Mouse (Mus musculus) NIH3T3 (cell line): ENCODE measurements around the gene Vwa8.

ENCODE experiments used
- DNase-seq: peaks from one replicate; pipeline ENCODE4 v3.0.0-alpha.2; 2012; ENCODE audit warnings: low read depth

Vwa8 gene

GRCm38 (mm10) chr14:78848941-78849911 lies at the start of gene Vwa8:
Gene Vwa8, plus strand, starts transcription at chr14:78849052.
- DNase-seq = peak; percentile 85

- DNase-seq = no peak
Measured at GRCm38 (mm10) chr14:78802378-78802777, 46.5 kb upstream of the Vwa8 start.

GRCm38 (mm10) chr14:78803924-78804323 lies 44.9 kb upstream of the Vwa8 start:
- no peak for DNase-seq

GRCm38 (mm10) chr14:78812896-78813295 lies 36.0 kb upstream of the Vwa8 start:
- no peak for DNase-seq

DNA sequence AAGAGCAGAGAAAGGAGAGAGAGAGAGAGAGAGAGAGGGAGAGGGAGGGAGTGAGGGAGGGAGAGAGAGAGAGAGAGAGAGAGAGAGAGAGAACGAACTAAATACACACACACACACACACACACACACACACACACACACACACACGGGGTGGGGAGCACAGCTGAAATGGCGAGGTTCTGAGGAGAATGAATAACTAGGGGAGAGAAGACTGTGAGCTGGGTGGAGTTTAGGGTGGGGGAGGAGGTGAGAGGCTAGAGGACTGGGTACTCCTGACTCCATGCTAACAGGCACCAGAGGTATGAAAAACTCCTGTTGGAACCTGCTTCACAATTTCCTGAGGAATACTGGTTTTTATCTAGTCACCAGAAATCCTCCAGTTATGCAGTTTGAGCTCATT lies 32.4 kb upstream of the Vwa8 start:
- DNase-seq = no peak

GRCm38 (mm10) chr14:78817651-78818050 lies 31.2 kb upstream of the Vwa8 start:
- no peak for DNase-seq

GRCm38 (mm10) chr14:78818406-78818805 lies 30.4 kb upstream of the Vwa8 start:
- DNase-seq = no peak

DNA sequence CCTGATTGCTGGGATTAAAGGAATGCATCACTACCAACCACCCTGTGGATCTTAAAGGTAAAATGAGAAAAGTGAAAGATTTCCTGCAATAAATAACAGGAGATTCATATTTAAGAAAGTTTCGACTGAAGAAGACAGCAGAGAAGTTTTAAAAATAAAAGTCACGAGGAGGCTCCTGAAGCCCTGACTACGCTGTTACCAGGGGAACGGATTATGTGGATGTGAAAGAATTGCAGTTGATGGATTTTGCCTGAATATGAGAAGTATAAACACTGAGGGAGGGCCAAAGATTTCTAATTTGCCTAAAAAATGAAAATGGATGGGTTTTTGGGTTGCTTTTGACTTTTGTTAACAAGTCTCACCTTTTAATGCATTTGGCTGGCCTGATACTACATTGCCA lies 24.8 kb upstream of the Vwa8 start:
- DNase-seq = peak; percentile 20

- DNase-seq = no peak
Measured at GRCm38 (mm10) chr14:78824507-78824906, 24.3 kb upstream of the Vwa8 start.

DNA sequence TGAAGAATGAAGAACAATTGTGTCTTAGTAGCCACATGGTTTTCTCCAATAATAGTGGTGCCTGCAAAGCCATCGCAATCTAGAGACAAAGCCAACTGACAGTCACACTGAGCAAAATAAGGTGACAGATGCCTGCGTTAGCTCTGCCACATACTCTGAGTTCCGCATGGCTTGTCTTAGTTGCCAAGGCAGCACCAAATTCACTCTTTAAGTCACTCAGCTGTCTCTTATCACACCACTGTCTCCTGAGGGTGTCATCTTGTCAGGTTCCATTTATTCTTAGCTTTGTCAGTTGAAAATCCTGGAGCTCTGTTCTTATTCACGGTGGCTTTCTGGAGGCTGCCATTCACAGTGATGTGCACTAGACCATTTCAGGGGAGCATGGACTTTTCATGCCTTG lies 17.7 kb upstream of the Vwa8 start:
- DNase-seq = no peak

DNA sequence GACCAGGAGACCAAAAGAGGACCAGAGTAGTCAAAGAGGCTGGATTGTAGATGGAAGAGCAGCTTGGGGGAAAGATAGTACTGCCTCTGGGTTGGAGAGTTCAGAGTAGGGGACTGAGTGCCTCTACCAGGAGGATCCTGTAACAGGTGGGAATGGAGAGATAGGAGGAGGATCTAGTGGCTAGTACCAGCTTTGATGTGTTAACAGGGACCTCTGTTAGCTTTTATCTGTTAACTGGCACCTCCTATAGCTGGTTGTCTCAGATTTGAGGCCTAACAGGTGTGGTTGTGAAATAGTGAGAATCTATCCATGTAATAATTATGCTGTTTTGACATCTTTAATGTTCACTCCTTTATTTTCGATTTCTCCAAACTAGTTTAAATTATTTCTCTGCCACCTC lies 904 bp upstream of the Vwa8 start:
- DNase-seq = no peak

GRCm38 (mm10) chr14:78848477-78848876 lies 375 bp upstream of the Vwa8 start:
- DNase-seq = no peak

DNA sequence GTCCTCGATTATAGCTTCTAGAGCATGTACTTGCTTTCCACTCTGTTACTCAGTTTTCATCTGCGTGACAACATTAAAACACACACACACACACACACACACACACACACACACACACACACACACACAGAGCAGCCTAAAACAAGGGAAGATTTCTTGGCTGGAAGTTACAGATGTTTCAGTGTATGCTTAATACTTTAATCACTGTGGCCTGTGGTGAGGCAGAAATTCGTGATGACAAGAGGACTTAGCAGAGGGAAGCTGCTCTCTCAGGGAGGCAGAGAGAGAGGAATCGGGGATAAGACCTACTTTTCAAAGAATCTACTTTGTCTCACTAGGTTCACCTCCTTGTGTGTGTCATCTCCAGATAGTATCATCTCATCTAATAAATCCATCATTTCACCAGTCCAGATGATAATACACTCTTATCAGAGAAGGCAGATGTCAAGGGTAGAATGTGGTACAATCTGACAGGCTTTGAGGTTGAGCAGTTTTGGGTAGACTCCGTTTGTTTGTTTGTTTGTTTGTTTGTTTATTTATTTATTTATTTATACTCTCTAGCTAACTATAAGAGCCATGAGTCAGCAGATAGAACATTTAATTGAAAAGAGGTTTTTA lies 1.2 kb downstream of the Vwa8 start:
- DNase-seq = peak; percentile 54

GRCm38 (mm10) chr14:78850666-78851065 lies 1.8 kb downstream of the Vwa8 start:
- no peak for DNase-seq

DNA sequence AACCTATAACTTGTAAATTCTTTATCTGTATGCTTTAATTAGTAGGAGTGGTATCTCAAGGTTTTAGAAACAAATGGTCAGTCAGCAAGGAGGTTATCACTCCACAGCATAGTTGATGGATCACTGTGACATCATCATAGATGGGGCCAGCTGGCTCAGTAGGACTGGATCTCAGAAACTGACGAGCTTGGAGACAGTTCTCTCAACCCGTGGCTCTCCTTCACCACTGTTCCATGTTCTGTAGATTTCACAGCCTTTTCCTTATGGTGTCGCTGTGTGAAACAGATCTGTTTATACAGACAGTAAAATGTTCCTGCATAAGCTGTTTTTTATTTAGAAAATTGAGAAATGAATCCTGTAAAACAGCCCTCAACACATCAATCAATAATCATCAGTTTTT lies 2.5 kb downstream of the Vwa8 start:
- no peak for DNase-seq

DNA sequence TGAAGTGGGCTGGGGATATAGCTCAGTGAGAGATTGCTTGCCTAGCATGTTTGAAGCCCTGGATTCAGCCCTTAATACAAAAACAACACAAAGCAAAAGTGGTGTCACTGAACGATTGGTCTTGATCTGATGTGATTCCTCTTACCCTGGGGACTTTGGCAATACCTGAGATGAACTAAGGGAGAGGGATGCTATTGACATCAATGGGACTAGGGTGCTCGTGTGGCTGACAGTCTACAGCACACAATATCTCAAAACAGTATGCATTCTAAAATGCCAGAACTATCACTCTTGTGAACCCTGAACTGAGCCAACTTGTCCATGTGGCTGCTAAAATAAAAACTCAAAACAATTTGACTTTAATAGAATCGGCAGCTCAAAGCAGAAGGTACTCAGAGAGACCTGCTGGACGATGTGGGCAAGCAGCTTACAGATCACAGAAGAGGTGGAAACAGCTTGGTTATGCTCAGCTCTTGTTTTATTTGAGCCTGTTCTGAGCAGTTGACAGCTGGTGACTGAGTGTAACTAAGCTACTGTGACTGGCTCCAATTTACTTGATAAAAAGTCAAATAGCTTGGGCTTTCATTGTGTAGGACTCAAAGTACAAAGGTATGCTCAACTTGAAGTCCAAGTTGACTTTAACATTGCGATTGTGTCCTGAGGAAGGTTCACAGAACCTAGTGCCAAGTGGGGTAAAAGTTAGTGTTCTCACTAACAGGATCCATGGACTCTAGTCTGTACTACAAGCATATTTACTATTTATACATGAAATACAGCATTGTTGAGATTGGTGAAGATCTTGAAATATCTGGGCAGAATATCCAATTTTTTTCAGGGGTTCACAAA lies 3.8 kb downstream of the Vwa8 start:
- DNase-seq = no peak

- DNase-seq = no peak
Measured at GRCm38 (mm10) chr14:78861156-78861555, 12.3 kb downstream of the Vwa8 start.

GRCm38 (mm10) chr14:78870036-78870435 lies 21.2 kb downstream of the Vwa8 start:
- DNase-seq = no peak

- DNase-seq = no peak
Measured at GRCm38 (mm10) chr14:78877176-78877575, 28.3 kb downstream of the Vwa8 start.

- no peak for DNase-seq
Measured at GRCm38 (mm10) chr14:78878402-78879045, 29.7 kb downstream of the Vwa8 start.

DNA sequence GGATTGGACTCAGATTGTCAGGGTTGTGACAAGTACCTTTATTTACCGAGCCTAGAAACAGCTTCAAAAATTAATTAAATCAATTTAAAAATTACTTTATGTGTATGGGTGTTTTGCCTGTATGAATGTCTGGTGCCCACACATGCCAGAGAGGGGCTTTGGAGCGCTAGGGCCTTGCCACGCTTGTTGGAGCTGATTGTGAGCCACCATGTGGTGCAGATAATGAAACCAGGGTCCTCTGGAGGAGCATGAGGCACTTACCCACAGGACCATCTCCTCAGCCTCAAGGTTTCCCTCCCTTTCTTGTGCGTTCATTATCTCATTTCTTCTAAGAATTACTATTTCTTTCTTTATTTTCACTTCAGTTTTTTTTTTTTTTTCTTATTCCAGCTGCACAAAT lies 32.0 kb downstream of the Vwa8 start:
- DNase-seq = no peak

- DNase-seq = no peak
Measured at GRCm38 (mm10) chr14:78881563-78881962, 32.7 kb downstream of the Vwa8 start.
